Mouse (Mus musculus) hindbrain, embryonic 12.5 days (tissue): ENCODE measurements around the gene Tmem132d. TPM values are rescaled to one million over a fixed set of nuclear protein-coding genes. Genes with fewer than 3 reads are reported as not detected.

ENCODE experiments used
- ATAC-seq: fragments of 200-750 bp; cut with Nextera tagmentation; 2 replicates; pipeline ENCODE4 v1.8.0; 2017; ENCODE audit warnings: moderate TSS enrichment; ENCODE audit not compliant: low FRiP score
- H3K27ac ChIP-seq: fragments of 300-500 bp; sonication (generic); 2 replicates; pipeline ENCODE4 v1.5.1; 2016; ENCODE audit warnings: mild to moderate bottlenecking
- H3K27me3 ChIP-seq: fragments of 300-500 bp; sonication (generic); 2 replicates; pipeline ENCODE4 v1.6.1; 2016; ENCODE audit warnings: mild to moderate bottlenecking
- H3K36me3 ChIP-seq: fragments of 300-500 bp; sonication (generic); 2 replicates; pipeline ENCODE4 v1.6.1; 2016; ENCODE audit warnings: mild to moderate bottlenecking
- H3K4me1 ChIP-seq: fragments of 300-500 bp; sonication (generic); 2 replicates; pipeline ENCODE4 v1.6.1; 2016
- H3K4me2 ChIP-seq: fragments of 300-500 bp; sonication (generic); replicated peaks from 2 replicates; pipeline ENCODE4 v1.6.1; 2016; ENCODE audit warnings: mild to moderate bottlenecking
- H3K4me3 ChIP-seq: fragments of 300-500 bp; sonication (generic); 2 replicates; pipeline ENCODE4 v1.5.1; 2016; ENCODE audit warnings: mild to moderate bottlenecking
- H3K9ac ChIP-seq: fragments of 300-500 bp; sonication (generic); 2 replicates; pipeline ENCODE4 v1.6.1; 2016; ENCODE audit warnings: mild to moderate bottlenecking, moderate library complexity
- H3K9me3 ChIP-seq: fragments of 300-500 bp; sonication (generic); replicated peaks from 2 replicates; pipeline ENCODE4 v1.6.1; 2016; ENCODE audit warnings: mild to moderate bottlenecking
- WGBS: fragments of 180-500 bp; shearing (Covaris S2); methylation state at CpG from one replicate; pipeline ENCODE4 v1.1.7; 2016; 5-methylcytosine and 5-hydroxymethylcytosine counted together
- polyA plus RNA-seq: library from polyadenylated mRNA; unstranded; fragments of >200 nt; fragmentation: Nextera tagmentation; extraction: Ambion mirVana; gene quantifications from 2 replicates; pipeline ENCODE4 v1.2.1, GENCODE M21; 2016

Gene Tmem132d
- polyA plus RNA-seq, 1 experiment from 2014 or later = 0.96 TPM

DNA sequence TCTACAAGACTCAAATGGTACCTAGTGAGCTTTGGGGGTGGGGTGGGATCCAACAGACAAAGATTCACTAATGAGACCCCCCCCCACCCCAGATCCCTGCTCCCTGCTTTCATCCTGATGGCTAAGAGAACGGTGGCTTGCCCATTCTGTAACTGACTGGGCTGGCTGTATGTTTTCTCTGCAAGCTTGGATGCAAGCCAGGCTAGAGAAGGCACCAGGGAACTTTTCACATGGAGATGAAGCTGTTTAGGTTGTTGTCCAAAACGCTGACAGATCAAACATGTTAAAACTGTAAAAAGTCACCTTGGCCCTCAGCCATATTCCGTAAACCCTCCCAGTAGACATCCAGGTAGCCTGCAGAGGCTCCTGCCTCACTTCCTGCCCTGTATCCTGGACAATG, 313.7 kb downstream of the Tmem132d start:
- no peaks in the 10 kb centered on the region for H3K27me3 ChIP-seq
- 76% methylated on average over 3 of the region's 3 CpGs for WGBS

DNA sequence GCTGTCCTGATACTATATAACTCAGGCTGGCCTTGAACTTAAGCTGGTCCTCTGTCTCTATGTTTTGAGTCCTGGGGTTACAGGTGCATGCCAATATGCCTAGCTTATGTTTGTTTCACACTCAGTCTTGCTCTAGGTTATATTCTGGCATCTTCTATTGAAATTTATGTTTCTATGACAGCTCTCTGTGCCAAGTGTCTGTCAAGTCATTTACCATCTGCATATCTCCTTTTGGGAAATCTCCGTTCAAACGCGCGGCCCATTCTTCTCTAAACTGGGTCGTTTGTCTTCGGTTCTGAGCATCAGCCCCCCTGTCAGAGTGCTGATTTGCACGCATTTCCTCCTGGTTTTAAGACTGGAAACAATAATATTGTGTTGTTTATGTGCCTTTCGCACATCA, 319.8 kb downstream of the Tmem132d start:
- Histone ChIP-seq H3K9ac (no peak overlapping the region), H3K27me3 (no peaks in the 10 kb centered on the region), H3K4me3 (no peak overlapping the region), H3K4me1 (no peaks in the 10 kb centered on the region), H3K9me3 (peaks cover 4% of the 10 kb centered on the region; the same call in 1 of the 2 replicates), H3K36me3 (no peaks in the 10 kb centered on the region), H3K27ac (no peak overlapping the region), H3K4me2 (no peak overlapping the region)
- 79% methylated on average over 8 of the region's 8 CpGs for WGBS
- no peak for ATAC-seq

More for the DNA sequence above, 313.7 kb downstream of the Tmem132d start:
- Histone ChIP-seq H3K9ac (no peak overlapping the region), H3K4me2 (no peak overlapping the region), H3K4me3 (no peak overlapping the region), H3K27ac (no peak overlapping the region), H3K36me3 (no peaks in the 10 kb centered on the region), H3K9me3 (no peaks in the 10 kb centered on the region), H3K4me1 (no peaks in the 10 kb centered on the region)
- no peak for ATAC-seq

DNA sequence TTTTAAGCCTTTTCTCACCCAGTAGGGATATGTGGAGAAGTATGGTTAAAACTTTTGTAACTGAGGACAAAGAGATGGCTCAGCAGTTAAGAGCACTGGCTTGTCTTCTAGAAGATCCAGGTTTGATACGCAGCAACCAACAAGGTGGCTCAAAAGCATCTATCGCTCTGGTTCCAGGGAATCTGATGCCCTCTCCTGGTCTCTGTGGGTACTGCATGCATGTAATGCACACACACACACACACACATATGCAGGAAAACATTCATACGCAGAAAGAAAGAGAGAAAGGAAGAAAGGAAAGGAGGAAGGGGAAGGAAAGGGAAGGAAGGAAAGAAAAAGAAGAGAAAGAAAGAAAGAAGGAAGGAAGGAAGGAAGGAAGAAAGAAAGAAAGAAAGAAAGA, 320.4 kb downstream of the Tmem132d start:
- Histone ChIP-seq H3K4me1 (no peaks in the 10 kb centered on the region), H3K4me3 (no peak overlapping the region), H3K4me2 (no peak overlapping the region), H3K36me3 (no peaks in the 10 kb centered on the region), H3K27me3 (no peaks in the 10 kb centered on the region), H3K9me3 (peaks cover 4% of the 10 kb centered on the region; the same call in 1 of the 2 replicates), H3K9ac (no peak overlapping the region), H3K27ac (no peak overlapping the region)
- WGBS = 88% methylated on average over 3 of the region's 3 CpGs
- ATAC-seq = no peak

DNA sequence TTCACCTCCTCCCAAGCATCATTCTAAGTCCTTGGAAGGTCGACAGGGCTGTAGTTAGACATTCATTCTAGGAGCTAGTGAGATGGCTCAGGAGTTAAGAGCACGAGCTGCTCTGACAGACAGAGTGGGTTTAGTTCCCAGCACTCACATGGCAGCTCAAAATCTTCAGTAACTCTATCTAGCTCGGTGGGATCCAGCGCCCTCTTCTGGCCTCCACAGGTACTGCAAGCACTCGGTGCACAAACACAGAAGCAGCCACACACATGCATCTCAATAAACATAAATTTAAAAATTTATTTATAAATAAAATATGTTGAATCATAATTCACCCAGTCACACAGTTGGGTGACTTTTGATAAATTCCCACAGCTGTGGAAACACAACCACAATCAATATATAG, 321.2 kb downstream of the Tmem132d start:
- H3K36me3 ChIP-seq = no peaks in the 10 kb centered on the region
- H3K9me3 ChIP-seq = peaks cover 4% of the 10 kb centered on the region; the same call in 1 of the 2 replicates
- ATAC-seq = no peak
- no peak overlapping the region for H3K4me3 ChIP-seq
- no peaks in the 10 kb centered on the region for H3K27me3 ChIP-seq
- no peak overlapping the region for H3K27ac ChIP-seq
- H3K4me1 ChIP-seq = no peaks in the 10 kb centered on the region
- H3K4me2 ChIP-seq = no peak overlapping the region
- WGBS = 83% methylated on average over 5 of the region's 5 CpGs
- no peak overlapping the region for H3K9ac ChIP-seq

DNA sequence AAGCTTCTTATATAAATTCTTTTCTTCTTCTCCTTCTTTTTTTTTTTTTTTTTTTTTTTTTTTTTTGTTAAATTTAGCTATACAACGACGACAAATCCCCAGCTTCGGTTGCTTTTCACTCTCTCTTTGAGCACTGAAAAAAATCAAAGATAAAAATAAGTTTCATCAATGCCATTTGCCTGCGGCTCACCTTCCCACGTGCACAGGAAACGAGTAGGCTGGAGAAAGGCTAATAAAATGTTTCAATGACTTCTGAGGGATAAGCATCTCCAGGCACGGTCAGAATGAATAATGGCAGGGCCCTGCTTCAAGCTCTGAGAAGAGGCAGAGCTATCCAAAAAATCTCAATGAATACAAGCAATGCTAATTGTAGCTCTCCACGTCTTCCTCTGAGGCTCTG, 330.3 kb downstream of the Tmem132d start:
- ATAC-seq = no peak
- H3K27me3 ChIP-seq = no peaks in the 10 kb centered on the region
- H3K27ac ChIP-seq = no peak overlapping the region
- H3K36me3 ChIP-seq = no peaks in the 10 kb centered on the region
- 83% methylated on average over 8 of the region's 8 CpGs for WGBS
- H3K4me1 ChIP-seq = no peaks in the 10 kb centered on the region
- H3K4me2 ChIP-seq = no peak overlapping the region
- H3K9me3 ChIP-seq = peaks cover 4% of the 10 kb centered on the region; the same call in 1 of the 2 replicates
- H3K4me3 ChIP-seq = no peak overlapping the region
- no peak overlapping the region for H3K9ac ChIP-seq

DNA sequence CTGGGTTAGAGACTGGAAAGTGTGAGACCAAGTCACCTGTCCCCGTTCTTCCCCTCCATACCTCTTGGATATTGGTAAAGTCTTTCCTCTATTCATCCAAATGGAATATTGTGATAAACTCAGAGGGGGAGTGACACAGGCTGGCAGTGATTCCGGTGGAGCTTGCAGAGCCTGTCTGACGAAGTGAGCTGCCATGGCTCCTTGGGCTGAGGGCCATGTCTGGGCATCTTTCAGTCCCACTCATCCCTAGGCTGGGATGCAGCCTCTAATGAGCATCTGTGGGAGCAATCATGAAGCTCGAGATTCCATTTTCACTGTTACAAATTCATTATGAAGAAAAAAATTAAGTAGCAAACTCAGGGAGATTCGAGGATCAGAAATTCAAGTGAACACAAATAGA, 332.5 kb downstream of the Tmem132d start:
- peaks cover 4% of the 10 kb centered on the region; the same call in 1 of the 2 replicates for H3K9me3 ChIP-seq
- H3K4me3 ChIP-seq = no peak overlapping the region
- H3K9ac ChIP-seq = no peak overlapping the region
- no peak overlapping the region for H3K4me2 ChIP-seq
- no peaks in the 10 kb centered on the region for H3K4me1 ChIP-seq
- no peak overlapping the region for H3K27ac ChIP-seq
- no peaks in the 10 kb centered on the region for H3K36me3 ChIP-seq
- 86% methylated on average over 5 of the region's 5 CpGs for WGBS
- no peaks in the 10 kb centered on the region for H3K27me3 ChIP-seq
- ATAC-seq = no peak

DNA sequence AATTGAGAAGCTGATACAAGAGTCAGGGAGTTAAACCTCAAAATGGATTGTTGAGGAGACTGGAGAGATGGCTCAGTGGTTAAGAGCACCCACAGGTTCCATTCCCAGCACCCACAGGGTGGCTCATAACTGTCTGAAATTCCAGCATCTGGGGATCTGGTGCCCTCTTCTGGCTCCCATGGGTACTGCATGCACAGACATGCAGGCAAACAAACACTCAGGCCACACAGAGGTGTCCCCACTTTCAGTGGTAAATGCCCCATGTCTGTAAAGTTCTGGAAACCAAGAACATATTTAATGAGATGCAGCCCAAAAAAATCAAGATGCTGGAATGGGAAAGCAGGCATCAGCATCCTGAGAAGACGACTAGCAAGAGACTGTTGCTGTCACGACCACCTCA, 333.4 kb downstream of the Tmem132d start:
- 83% methylated on average over 2 of the region's 2 CpGs for WGBS
- Histone ChIP-seq H3K36me3 (no peaks in the 10 kb centered on the region), H3K27ac (no peak overlapping the region), H3K4me2 (no peak overlapping the region), H3K27me3 (no peaks in the 10 kb centered on the region), H3K4me1 (no peaks in the 10 kb centered on the region), H3K9me3 (peaks cover 4% of the 10 kb centered on the region; the same call in 1 of the 2 replicates), H3K9ac (no peak overlapping the region), H3K4me3 (no peak overlapping the region)
- ATAC-seq = no peak

DNA sequence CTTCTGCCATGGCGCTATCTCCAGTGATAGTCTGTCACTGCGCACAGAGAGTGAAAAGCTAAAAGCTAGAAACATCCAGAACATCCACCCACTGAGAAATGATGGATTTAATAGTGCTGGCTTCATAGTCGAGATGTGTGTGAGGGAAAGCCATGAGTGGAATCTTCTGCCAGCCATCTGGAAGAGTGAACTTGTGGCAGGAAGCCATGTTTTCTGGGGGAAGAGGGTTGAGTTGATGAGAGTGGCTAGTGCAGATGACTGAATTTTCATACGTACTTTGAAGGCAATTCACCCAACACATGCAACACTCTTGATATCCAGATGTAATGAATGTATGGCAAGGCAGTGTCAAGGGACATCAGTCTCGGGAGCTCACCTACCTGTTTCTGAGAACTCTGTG, 342.3 kb downstream of the Tmem132d start:
- no peaks in the 10 kb centered on the region for H3K36me3 ChIP-seq
- WGBS = 87% methylated on average over 5 of the region's 5 CpGs
- ATAC-seq = no peak

DNA sequence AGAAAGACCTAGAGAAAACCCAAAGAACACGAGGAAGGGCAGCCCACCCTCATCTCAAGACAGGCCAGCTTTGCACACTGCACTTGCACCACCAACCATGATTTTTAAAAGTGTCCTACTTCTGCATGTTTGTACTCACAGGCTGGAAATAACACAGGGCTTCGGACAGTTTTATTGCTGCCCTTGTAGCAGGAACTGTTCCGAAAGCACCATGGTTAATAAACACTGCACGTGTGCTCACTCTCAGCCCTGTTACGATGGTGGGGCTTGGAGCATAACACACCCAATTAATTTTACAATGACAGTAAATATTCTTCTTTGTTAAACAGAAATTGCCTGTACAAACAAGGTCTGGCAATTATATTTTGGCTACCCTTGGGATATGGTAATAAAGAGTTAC, 357.4 kb downstream of the Tmem132d start:
- H3K27me3 ChIP-seq = no peaks in the 10 kb centered on the region

More for the DNA sequence above, 342.3 kb downstream of the Tmem132d start:
- Histone ChIP-seq H3K4me2 (no peak overlapping the region), H3K27ac (no peak overlapping the region), H3K9me3 (no peaks in the 10 kb centered on the region), H3K4me3 (no peak overlapping the region), H3K4me1 (no peaks in the 10 kb centered on the region), H3K9ac (no peak overlapping the region), H3K27me3 (no peaks in the 10 kb centered on the region)

DNA sequence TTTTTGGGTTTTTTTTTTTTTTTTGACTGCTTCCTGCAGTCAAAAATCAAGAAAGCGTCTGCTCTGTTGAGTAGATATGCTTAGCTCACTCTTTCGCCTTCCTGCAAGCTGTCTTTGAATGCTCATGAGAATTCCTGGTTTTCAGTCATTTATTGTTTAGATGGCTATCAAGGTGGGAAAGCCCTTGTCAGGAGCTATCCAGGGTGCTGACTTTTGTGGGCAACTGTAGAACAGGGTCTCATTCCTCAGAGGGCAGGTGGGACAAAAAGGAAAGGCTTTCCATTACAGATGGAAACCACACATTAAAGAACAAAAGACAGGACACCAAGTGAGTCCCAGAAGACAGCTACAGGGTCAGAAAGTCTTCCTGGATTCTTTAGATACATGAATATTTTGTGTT, 360.3 kb downstream of the Tmem132d start:
- H3K27ac ChIP-seq = no peak overlapping the region
- no peaks in the 10 kb centered on the region for H3K27me3 ChIP-seq
- H3K36me3 ChIP-seq = no peaks in the 10 kb centered on the region
- H3K4me1 ChIP-seq = no peaks in the 10 kb centered on the region
- H3K4me2 ChIP-seq = no peak overlapping the region
- no peak overlapping the region for H3K9ac ChIP-seq
- ATAC-seq = no peak
- H3K4me3 ChIP-seq = no peak overlapping the region
- WGBS = 83% methylated on average over 2 of the region's 2 CpGs
- no peaks in the 10 kb centered on the region for H3K9me3 ChIP-seq

More for the DNA sequence above, 357.4 kb downstream of the Tmem132d start:
- Histone ChIP-seq H3K27ac (no peak overlapping the region), H3K4me3 (no peak overlapping the region), H3K4me1 (no peaks in the 10 kb centered on the region), H3K9ac (no peak overlapping the region), H3K9me3 (no peaks in the 10 kb centered on the region), H3K36me3 (no peaks in the 10 kb centered on the region), H3K4me2 (no peak overlapping the region)
- ATAC-seq = no peak
- 74% methylated on average over 5 of the region's 5 CpGs for whole genome bisulfite sequencing

DNA sequence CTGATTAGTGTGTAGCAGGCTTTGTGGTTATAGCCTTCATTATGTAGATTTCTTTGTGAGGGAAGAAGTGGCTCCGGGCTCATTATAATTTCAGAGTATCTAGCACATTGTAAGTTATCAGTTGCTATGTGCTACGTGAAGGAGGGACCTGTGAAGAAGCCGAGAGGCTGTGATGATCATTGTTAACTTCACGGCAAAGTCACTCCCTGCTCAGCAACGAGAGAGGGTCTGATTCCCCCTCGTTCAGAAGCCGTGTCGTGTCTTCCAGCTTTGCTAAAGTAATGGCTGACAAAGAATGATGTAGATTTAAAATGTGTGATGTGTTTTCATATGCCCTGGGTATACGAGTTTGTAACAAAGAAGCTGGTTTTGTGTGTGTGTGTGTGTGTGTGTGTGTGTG, 391.1 kb downstream of the Tmem132d start:
- no peaks in the 10 kb centered on the region for H3K4me1 ChIP-seq
- H3K9ac ChIP-seq = no peak overlapping the region
- H3K9me3 ChIP-seq = no peaks in the 10 kb centered on the region
- no peak overlapping the region for H3K4me3 ChIP-seq
- WGBS = 83% methylated on average over 9 of the region's 9 CpGs
- no peak overlapping the region for H3K4me2 ChIP-seq
- no peaks in the 10 kb centered on the region for H3K36me3 ChIP-seq
- no peak overlapping the region for H3K27ac ChIP-seq
- no peak for ATAC-seq
- H3K27me3 ChIP-seq = no peaks in the 10 kb centered on the region

DNA sequence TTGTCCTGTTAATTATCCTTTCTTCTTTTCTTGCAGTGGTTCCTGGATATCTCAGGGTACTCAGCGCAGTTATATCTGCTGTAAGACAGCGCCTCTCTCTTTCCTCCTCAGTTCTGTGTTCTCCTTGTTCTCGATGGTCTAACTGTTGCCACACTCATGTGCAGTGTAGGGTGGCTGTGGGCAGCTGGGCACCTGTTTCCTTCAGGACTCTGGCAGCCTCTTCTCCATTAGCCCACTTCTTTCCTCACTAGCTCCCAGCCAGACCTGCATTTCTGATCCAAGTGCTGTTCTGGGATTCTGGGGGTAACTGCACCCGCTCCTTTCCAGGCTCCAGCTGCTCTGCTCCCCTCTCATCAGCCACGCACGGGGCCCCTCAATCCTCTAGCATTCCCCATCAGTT, 392.8 kb downstream of the Tmem132d start:
- no peaks in the 10 kb centered on the region for H3K4me1 ChIP-seq
- 90% methylated on average over 6 of the region's 6 CpGs for WGBS

DNA sequence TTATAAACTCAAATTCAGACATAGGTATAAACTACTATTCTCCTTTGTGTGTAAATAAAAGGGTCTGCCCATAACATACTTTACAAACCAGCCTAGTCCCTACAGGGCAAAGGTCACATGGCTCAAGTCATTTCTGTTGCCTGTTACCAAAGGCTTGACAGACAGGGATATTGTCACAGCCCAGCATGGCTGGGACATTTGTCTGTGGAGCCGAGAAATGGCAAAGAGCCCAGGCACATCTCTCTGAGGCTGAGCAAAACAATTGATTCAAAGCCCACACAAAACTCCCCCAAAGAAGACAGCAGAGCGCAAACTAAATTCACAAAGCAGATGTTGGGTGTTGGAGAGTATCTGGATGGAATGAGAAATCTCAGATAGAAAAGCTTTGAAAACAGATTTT, 405.8 kb downstream of the Tmem132d start:
- no peak overlapping the region for H3K4me2 ChIP-seq
- H3K36me3 ChIP-seq = no peaks in the 10 kb centered on the region
- H3K27ac ChIP-seq = no peak overlapping the region
- H3K9ac ChIP-seq = no peak overlapping the region
- H3K4me3 ChIP-seq = no peak overlapping the region
- no peak for ATAC-seq
- H3K9me3 ChIP-seq = no peaks in the 10 kb centered on the region
- 30% methylated on average over 2 of the region's 2 CpGs for WGBS
- H3K27me3 ChIP-seq = no peaks in the 10 kb centered on the region
- 0 out of 2 replicates have a peak, but pooled peaks cover 2% of the 10 kb centered on the region for H3K4me1 ChIP-seq

More for the DNA sequence above, 392.8 kb downstream of the Tmem132d start:
- Histone ChIP-seq H3K9me3 (no peaks in the 10 kb centered on the region), H3K4me3 (no peak overlapping the region), H3K36me3 (no peaks in the 10 kb centered on the region), H3K27me3 (no peaks in the 10 kb centered on the region), H3K27ac (no peak overlapping the region), H3K4me2 (no peak overlapping the region), H3K9ac (no peak overlapping the region)
- ATAC-seq = no peak
